Mouse (Mus musculus) CH12.LX (cell line): ENCODE results near the gene Kcng3. TPM values are rescaled to one million over a fixed set of nuclear protein-coding genes. Genes with fewer than 3 reads are reported as not detected.
A peak's percentile ranks its signal among the peaks of the same experiment; 100 is the strongest.

Experiments used
- DNase-seq: peaks from one replicate; pipeline ENCODE4 v3.0.0-alpha.2; 2013; ENCODE audit errors: extremely low read depth
- H3K27ac ChIP-seq: 2 replicates; pipeline ENCODE4 v1.5.1; 2012; ENCODE audit warnings: low read depth, mild to moderate bottlenecking, control low read depth, moderate library complexity; ENCODE audit not compliant: insufficient read depth
- H3K27me3 ChIP-seq: replicated peaks from 2 replicates; pipeline ENCODE3; 2012; ENCODE audit warnings: inconsistent platforms
- H3K36me3 ChIP-seq, 2 experiments: replicated peaks in 1 of 2; 2 replicates each; pipeline versions ENCODE3 to v1.6.1; 2012; ENCODE audit warnings: inconsistent platforms in 1 of 2, low read length in 1 of 2, mild to moderate bottlenecking in 1 of 2, mixed read lengths in 1 of 2, moderate library complexity in 1 of 2; ENCODE audit not compliant: control insufficient read depth in 1 of 2, insufficient read depth in 1 of 2
- H3K4me1 ChIP-seq, 2 experiments: 2 replicates each; pipeline ENCODE4 v1.6.1; 2012; ENCODE audit warnings: inconsistent platforms in 1 of 2, moderate library complexity in 1 of 2; ENCODE audit not compliant: insufficient read depth in 2 of 2, control insufficient read depth in 1 of 2
- H3K4me2 ChIP-seq: 2 replicates; pipeline ENCODE4 v1.6.1; 2012; ENCODE audit warnings: low read depth, mild to moderate bottlenecking, control low read depth; ENCODE audit not compliant: poor library complexity, insufficient read depth, severe bottlenecking
- H3K4me3 ChIP-seq, 3 experiments: fragments of 150-350 bp in 1 of 3; sonication (generic) in 1 of 3; replicated peaks in 1 of 3; 2 replicates each; pipeline versions ENCODE3 to v1.5.1; 2011 to 2012; ENCODE audit warnings: low read depth in 2 of 3, low read length in 2 of 3, mild to moderate bottlenecking in 2 of 3, moderate library complexity in 2 of 3, control low read depth in 1 of 3, improper control_type of control experiment in 1 of 3, inconsistent platforms in 1 of 3, mixed read lengths in 1 of 3; ENCODE audit not compliant: poor library complexity in 1 of 3
- H3K79me2 ChIP-seq: replicated peaks from 2 replicates; pipeline ENCODE4 v1.6.1; 2012; ENCODE audit warnings: mild to moderate bottlenecking, moderate library complexity; ENCODE audit not compliant: control insufficient read depth, poor library complexity, insufficient read depth, severe bottlenecking; ENCODE audit errors: extremely low read depth
- H3K9ac ChIP-seq: 2 replicates; pipeline ENCODE4 v1.6.1; 2012; ENCODE audit warnings: low read depth, mild to moderate bottlenecking, control low read depth, moderate library complexity; ENCODE audit not compliant: insufficient read depth
- H3K9me3 ChIP-seq: replicated peaks from 2 replicates; pipeline ENCODE3; 2012; ENCODE audit warnings: low read length, inconsistent platforms, mixed read lengths
- CHD2 ChIP-seq: IDR thresholded peaks from 2 replicates; pipeline ENCODE4 v1.6.1; 2011; ENCODE audit warnings: low read length, improper control_type of control experiment
- E2F4 ChIP-seq: IDR thresholded peaks from 2 replicates; pipeline ENCODE4 v1.6.1; 2011; ENCODE audit warnings: low read depth, low read length, improper control_type of control experiment; ENCODE audit not compliant: insufficient replicate concordance
- ELF1 ChIP-seq: IDR thresholded peaks from 2 replicates; pipeline ENCODE4 v1.6.1; 2014; ENCODE audit warnings: low read depth, mild to moderate bottlenecking, inconsistent platforms, low read length, improper control_type of control experiment
- JUN ChIP-seq: IDR thresholded peaks from 2 replicates; pipeline ENCODE4 v1.6.1; 2011; ENCODE audit warnings: low read depth, mild to moderate bottlenecking, low read length, improper control_type of control experiment, moderate library complexity; ENCODE audit not compliant: insufficient read depth
- JUND ChIP-seq: conservative IDR thresholded peaks from 2 replicates; pipeline ENCODE4 v1.6.1; 2011; ENCODE audit warnings: low read depth, low read length, improper control_type of control experiment
- KAT2A ChIP-seq: IDR thresholded peaks from 2 replicates; pipeline ENCODE4 v1.6.1; 2012; ENCODE audit warnings: low read length, improper control_type of control experiment, inconsistent platforms; ENCODE audit not compliant: insufficient replicate concordance
- MAX ChIP-seq: IDR thresholded peaks from 2 replicates; pipeline ENCODE4 v1.6.1; 2011; ENCODE audit warnings: low read length, improper control_type of control experiment
- NELFE ChIP-seq: IDR thresholded peaks from 2 replicates; pipeline ENCODE4 v1.6.1; 2011; ENCODE audit warnings: low read depth, low read length, improper control_type of control experiment
- RCOR1 ChIP-seq: conservative IDR thresholded peaks from 2 replicates; pipeline ENCODE4 v1.6.1; 2012; ENCODE audit warnings: low read depth, mild to moderate bottlenecking, inconsistent platforms, low read length, improper control_type of control experiment
- SMC3 ChIP-seq: IDR thresholded peaks from 2 replicates; pipeline ENCODE4 v1.6.1; 2011; ENCODE audit warnings: low read depth, low read length, improper control_type of control experiment
- ZC3H11A ChIP-seq: IDR thresholded peaks from 2 replicates; pipeline ENCODE4 v1.6.1; 2012; ENCODE audit warnings: low read depth, mild to moderate bottlenecking, inconsistent platforms, low read length, improper control_type of control experiment
- ZKSCAN1 ChIP-seq: IDR thresholded peaks from 2 replicates; pipeline ENCODE4 v1.6.1; 2012; ENCODE audit warnings: low read depth, inconsistent platforms, low read length, improper control_type of control experiment, borderline replicate concordance
- dilution Hi-C: fragments of 300-500 bp; cut with MboI; formaldehyde crosslinking; loops from 2 replicates; pipeline ENCODE4 v1.14.3; 2020; ENCODE audit warnings: low sequenced_read_pairs; ENCODE audit not compliant: extremely low pct_unique_long_range_greater_than_20kb, extremely low pct_ligation_motif_present
- in situ Hi-C: fragments of 300-500 bp; cut with MboI; formaldehyde crosslinking; loops from 3 replicates; pipeline ENCODE4 v1.14.3; 2019; ENCODE audit warnings: low sequenced_read_pairs, low pct_ligation_motif_present, low pct_unique_long_range_greater_than_20kb, mixed read lengths
- polyA plus RNA-seq: library from polyadenylated mRNA; unstranded; fragments of >175 nt; gene quantifications from 2 replicates; pipeline ENCODE4 v1.2.1, GENCODE M21; 2012; ENCODE audit warnings: low read depth; ENCODE audit not compliant: insufficient read length
- total RNA-seq, 2 experiments: library from RNA; depleted of rRNA; stranded (reverse); fragments of 300-350 nt in 1 of 2; fragments of >200 nt in 1 of 2; gene quantifications; 2 replicates each; pipeline ENCODE4 v1.2.3; 2012 to 2014

Gene Kcng3
- total and polyA plus RNA-seq, 3 experiments, result not detected

GRCm38 (mm10) chr17:83572366-83572765, 59.3 kb downstream of the Kcng3 start:
- H3K9me3 ChIP-seq, result no peaks in the 10 kb centered on the region
- H3K4me3 ChIP-seq, result no peak overlapping the region
- H3K9ac ChIP-seq, result no peak overlapping the region
- H3K36me3 ChIP-seq, result no peaks in the 10 kb centered on the region
- no peak overlapping the region for H3K27ac ChIP-seq
- peaks cover 2 to 5% of the 10 kb centered on the region in 2 experiments; a peak in 1 of 4 replicates for H3K4me1 ChIP-seq
- DNase-seq, result no peak
- no peaks in the 10 kb centered on the region for H3K79me2 ChIP-seq
- in situ Hi-C loops (no loop called here), dilution Hi-C loops (no loop called here)
- H3K27me3 ChIP-seq, result no peaks in the 10 kb centered on the region
- no peak overlapping the region for H3K4me2 ChIP-seq
- TF ChIP-seq NELFE (no peak), CHD2 (no peak), ZC3H11A (no peak), JUN (no peak), SMC3 (no peak), E2F4 (no peak), RCOR1 (no peak)

GRCm38 (mm10) chr17:83567375-83567774, 64.3 kb downstream of the Kcng3 start:
- Histone ChIP-seq H3K4me1 (peaks cover 7 to 11% of the 10 kb centered on the region in 2 experiments; a peak in 3 of 4 replicates), H3K4me2 (no peak overlapping the region), H3K79me2 (no peaks in the 10 kb centered on the region), H3K9ac (no peak overlapping the region), H3K27ac (no peak overlapping the region), H3K36me3 (no peaks in the 10 kb centered on the region), H3K9me3 (no peaks in the 10 kb centered on the region), H3K4me3 (no peak overlapping the region), H3K27me3 (no peaks in the 10 kb centered on the region)
- in situ Hi-C loops (no loop called here), dilution Hi-C loops (no loop called here)
- DNase-seq, result no peak
- TF ChIP-seq ZKSCAN1 (0 out of 2 replicates have a peak, but pooled peaks have one; percentile 3), JUND (no peak), ELF1 (no peak), KAT2A (no peak)

GRCm38 (mm10) chr17:83565506-83565905, 66.2 kb downstream of the Kcng3 start:
- in situ Hi-C loops, result no loop called here
- Histone ChIP-seq H3K27me3 (no peaks in the 10 kb centered on the region), H3K9me3 (no peaks in the 10 kb centered on the region), H3K4me1 (peaks cover 4 to 6% of the 10 kb centered on the region in 2 experiments; a peak in 3 of 4 replicates), H3K36me3 (no peaks in the 10 kb centered on the region), H3K79me2 (no peaks in the 10 kb centered on the region)
- DNase-seq, result no peak
- no peak for TF ChIP-seq MAX
- TF ChIP-seq CHD2, result no peak
- TF ChIP-seq ELF1, result no peak
- TF ChIP-seq, all 38 proteins: peak for 0
- H3K9ac ChIP-seq, result no peak overlapping the region
- H3K4me2 ChIP-seq, result no peak overlapping the region
- H3K27ac ChIP-seq, result no peak overlapping the region
- dilution Hi-C loops, result no loop called here
- no peak overlapping the region for H3K4me3 ChIP-seq
